In the genomic region with DNA sequence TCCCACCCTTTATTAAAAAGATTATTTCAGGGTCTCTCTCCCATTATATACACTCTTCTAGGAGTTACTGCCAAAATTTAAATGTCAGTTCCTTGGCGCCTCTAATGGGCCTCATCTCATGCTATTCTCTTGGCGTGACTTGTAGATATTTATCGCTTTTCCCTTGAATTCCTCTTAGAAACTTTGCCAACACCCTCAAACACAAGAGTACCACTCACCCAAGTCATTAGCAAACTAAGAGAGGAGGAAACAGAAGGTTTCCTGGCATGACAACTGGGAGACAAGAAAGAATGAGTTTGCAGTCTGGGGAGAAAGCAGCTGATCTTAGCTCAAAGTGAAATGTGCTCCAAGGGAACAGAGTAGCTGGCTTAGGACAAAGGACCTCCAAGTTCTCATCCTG, we compare ENCODE assay signal across 35 mouse cellular contexts.
DNase-seq lines count a peak whose midpoint lies in the region; ATAC-seq and TF ChIP-seq lines count a peak whose summit lies in the region.
"Had no signal": no experiment of that assay in that cellular context is flagged by ENCODE, and none has a peak within 500 bp of the region (broad histone marks: within the 10 kb centered on the region; RNA-seq: fewer than 3 reads in every experiment).

No protein-coding gene starts in this region.

- H3K4me3 ChIP-seq in forebrain, embryonic 14.5 days (ENCODE audit: low read depth, low read length) = no peak overlapping the region
- no peak overlapping the region for H3K4me3 ChIP-seq in forebrain, embryonic 12.5 days (replicated peaks)
- H3K4me3 ChIP-seq in kidney, postnatal 0 days (replicated peaks; ENCODE audit: low read depth, low read length) = no peak overlapping the region
- H3K4me3 ChIP-seq: embryonic facial prominence, embryonic 10.5 days; embryonic facial prominence, embryonic 15.5 days; heart, embryonic 13.5 days; hindbrain, embryonic 10.5 days; kidney, embryonic 15.5 days; layer of hippocampus, adult 2 months; liver, embryonic 12.5 days; midbrain, embryonic 10.5 days; myocyte; neural tube, embryonic 12.5 days had no signal

- ATAC-seq in forebrain, embryonic 14.5 days = peak; percentile 26; the same call in 1 of the 2 replicates
- no peak for ATAC-seq in forebrain, embryonic 12.5 days (ENCODE audit: low FRiP score)
- ATAC-seq in kidney, postnatal 0 days (replicated peaks; ENCODE audit: low FRiP score, low read depth) = no peak
- peak; percentile 93 to 97 for ATAC-seq in hematopoietic stem cell, adult 5-6 weeks (replicated peaks in 1 of 2; ENCODE audit: insufficient read depth in 1 of 2, low FRiP score in 2 of 2, low TSS enrichment in 1 of 2, low read depth in 1 of 2, poor library complexity in 2 of 2, severe bottlenecking in 2 of 2)
- ATAC-seq: hindbrain, embryonic 16.5 days; intestine, embryonic 16.5 days; liver, embryonic 12.5 days; liver, postnatal 0 days; lung, postnatal 0 days; midbrain, embryonic 16.5 days; Patski had no signal

- H3K4me1 ChIP-seq in forebrain, embryonic 14.5 days (ENCODE audit: control insufficient read depth, insufficient read depth, low read length) = no peaks in the 10 kb centered on the region
- no peaks in the 10 kb centered on the region for H3K4me1 ChIP-seq in forebrain, embryonic 12.5 days
- no peaks in the 10 kb centered on the region for H3K4me1 ChIP-seq in kidney, postnatal 0 days (replicated peaks; ENCODE audit: insufficient read depth, low read length)
- H3K4me1 ChIP-seq: embryonic facial prominence, embryonic 10.5 days; embryonic facial prominence, embryonic 15.5 days; heart, embryonic 13.5 days; hindbrain, embryonic 10.5 days; kidney, embryonic 15.5 days; liver, embryonic 12.5 days; midbrain, embryonic 10.5 days; neural tube, embryonic 12.5 days had no signal

- no peaks in the 10 kb centered on the region for H3K27me3 ChIP-seq in forebrain, embryonic 14.5 days (replicated peaks; ENCODE audit: control insufficient read depth, insufficient read depth, low read length)
- H3K27me3 ChIP-seq in forebrain, embryonic 12.5 days = no peaks in the 10 kb centered on the region
- no peaks in the 10 kb centered on the region for H3K27me3 ChIP-seq in kidney, postnatal 0 days (ENCODE audit: insufficient read depth, low read length)
- H3K27me3 ChIP-seq: embryonic facial prominence, embryonic 15.5 days; heart, embryonic 13.5 days; kidney, embryonic 15.5 days; liver, embryonic 12.5 days; neural tube, embryonic 12.5 days; Patski had no signal

- no peak overlapping the region for H3K27ac ChIP-seq in forebrain, embryonic 14.5 days (ENCODE audit: low read depth, low read length)
- H3K27ac ChIP-seq in forebrain, embryonic 12.5 days = no peak overlapping the region
- no peak overlapping the region for H3K27ac ChIP-seq in kidney, postnatal 0 days
- H3K27ac ChIP-seq: embryonic facial prominence, embryonic 10.5 days; embryonic facial prominence, embryonic 15.5 days; heart, embryonic 13.5 days; hindbrain, embryonic 10.5 days; kidney, embryonic 15.5 days; layer of hippocampus, adult 2 months; liver, embryonic 12.5 days; midbrain, embryonic 10.5 days; neural tube, embryonic 12.5 days had no signal

- H3K9me3 ChIP-seq in forebrain, embryonic 14.5 days (replicated peaks; ENCODE audit: control insufficient read depth, low read length) = no peaks in the 10 kb centered on the region
- no peaks in the 10 kb centered on the region for H3K9me3 ChIP-seq in forebrain, embryonic 12.5 days
- no peaks in the 10 kb centered on the region for H3K9me3 ChIP-seq in kidney, postnatal 0 days (replicated peaks; ENCODE audit: low read length)
- H3K9me3 ChIP-seq: embryonic facial prominence, embryonic 15.5 days; heart, embryonic 13.5 days; hindbrain, embryonic 10.5 days; kidney, embryonic 15.5 days; liver, embryonic 12.5 days; midbrain, embryonic 10.5 days; neural tube, embryonic 12.5 days had no signal

- H3K36me3 ChIP-seq in forebrain, embryonic 14.5 days (ENCODE audit: control insufficient read depth, insufficient read depth, low read length) = no peaks in the 10 kb centered on the region
- no peaks in the 10 kb centered on the region for H3K36me3 ChIP-seq in forebrain, embryonic 12.5 days (replicated peaks)
- no peaks in the 10 kb centered on the region for H3K36me3 ChIP-seq in kidney, postnatal 0 days (ENCODE audit: insufficient read depth, low read length)
- H3K36me3 ChIP-seq: embryonic facial prominence, embryonic 10.5 days; embryonic facial prominence, embryonic 15.5 days; heart, embryonic 13.5 days; hindbrain, embryonic 10.5 days; kidney, embryonic 15.5 days; liver, embryonic 12.5 days; midbrain, embryonic 10.5 days; neural tube, embryonic 12.5 days had no signal

- H3K4me2 ChIP-seq in forebrain, embryonic 14.5 days (ENCODE audit: low read length) = no peak overlapping the region
- no peak overlapping the region for H3K4me2 ChIP-seq in forebrain, embryonic 12.5 days
- H3K4me2 ChIP-seq in kidney, postnatal 0 days (ENCODE audit: low read length) = no peak overlapping the region
- H3K4me2 ChIP-seq: embryonic facial prominence, embryonic 15.5 days; heart, embryonic 13.5 days; kidney, embryonic 15.5 days; liver, embryonic 12.5 days; neural tube, embryonic 12.5 days had no signal

- no peak for TF ChIP-seq CTCF in kidney, postnatal 0 days (IDR thresholded peaks at IDR 0.05; ENCODE audit: low read depth)

- H3K9ac ChIP-seq in forebrain, embryonic 14.5 days (ENCODE audit: low read length) = no peak overlapping the region
- H3K9ac ChIP-seq in forebrain, embryonic 12.5 days = no peak overlapping the region
- no peak overlapping the region for H3K9ac ChIP-seq in kidney, postnatal 0 days (ENCODE audit: low read depth, low read length)
- H3K9ac ChIP-seq: embryonic facial prominence, embryonic 15.5 days; heart, embryonic 13.5 days; kidney, embryonic 15.5 days; liver, embryonic 12.5 days; liver, postnatal 0 days; neural tube, embryonic 12.5 days had no signal

- WGBS in forebrain, embryonic 14.5 days = 80% methylated on average over 3 of the region's 3 CpGs
- WGBS in forebrain, embryonic 12.5 days = 93% methylated on average over 3 of the region's 3 CpGs
- 73% methylated on average over 3 of the region's 3 CpGs for WGBS in kidney, postnatal 0 days

- peak; percentile 38 for DNase-seq in forebrain, embryonic 14.5 days (ENCODE audit: low spot score)
- DNase-seq in kidney, postnatal 0 days (ENCODE audit: low spot score) = peak; percentile 11
- DNase-seq in kidney, adult 18-20 months = no peak
- DNase-seq in brain, adult 2 months (ENCODE audit: low read depth, low spot score) = peak; percentile 38
- no peak for DNase-seq in thymus, postnatal 14 days
- DNase-seq: adrenal gland, postnatal 14 days; cerebellum, adult 18-20 months; cerebellum, postnatal 14 days; gastrocnemius, postnatal 10 days; heart, postnatal 10 days; layer of hippocampus, postnatal 36 days; left cerebral cortex, postnatal 4 days; liver, postnatal 0 days; lung, postnatal 4 days; right cerebral cortex, adult 18-20 months; spleen, adult 18-20 months; thymus, adult 2 months; thymus, postnatal 4 days had no signal

Comparison
In these comparisons a context has a peak if more than half of its experiments do, and no peak if none do; other contexts are left out.
1. ATAC-seq: peak in forebrain, embryonic 14.5 days (single experiment) and hematopoietic stem cell, adult 5-6 weeks (2 of 2); none in forebrain, embryonic 12.5 days (single experiment) and kidney, postnatal 0 days (single experiment).
2. DNase-seq: peak in forebrain, embryonic 14.5 days (single experiment), kidney, postnatal 0 days (single experiment) and brain, adult 2 months (single experiment); none in kidney, adult 18-20 months (single experiment) and thymus, postnatal 14 days (single experiment).